Mouse (Mus musculus): ENCODE measurements around the gene Nkap. TPM values are rescaled to one million over a fixed set of nuclear protein-coding genes. Genes with fewer than 3 reads are reported as not detected.
A peak's percentile ranks its signal among the peaks of the same experiment; 100 is the strongest.
"Not testable (repeated sequence)": the region's sequence is repeated elsewhere in the genome, so short reads cannot be mapped to it uniquely, and the experiment has no call there.

Nkap gene
- polyA plus RNA-seq, 1 experiment from 2014 or later: 20.2 TPM

DNA sequence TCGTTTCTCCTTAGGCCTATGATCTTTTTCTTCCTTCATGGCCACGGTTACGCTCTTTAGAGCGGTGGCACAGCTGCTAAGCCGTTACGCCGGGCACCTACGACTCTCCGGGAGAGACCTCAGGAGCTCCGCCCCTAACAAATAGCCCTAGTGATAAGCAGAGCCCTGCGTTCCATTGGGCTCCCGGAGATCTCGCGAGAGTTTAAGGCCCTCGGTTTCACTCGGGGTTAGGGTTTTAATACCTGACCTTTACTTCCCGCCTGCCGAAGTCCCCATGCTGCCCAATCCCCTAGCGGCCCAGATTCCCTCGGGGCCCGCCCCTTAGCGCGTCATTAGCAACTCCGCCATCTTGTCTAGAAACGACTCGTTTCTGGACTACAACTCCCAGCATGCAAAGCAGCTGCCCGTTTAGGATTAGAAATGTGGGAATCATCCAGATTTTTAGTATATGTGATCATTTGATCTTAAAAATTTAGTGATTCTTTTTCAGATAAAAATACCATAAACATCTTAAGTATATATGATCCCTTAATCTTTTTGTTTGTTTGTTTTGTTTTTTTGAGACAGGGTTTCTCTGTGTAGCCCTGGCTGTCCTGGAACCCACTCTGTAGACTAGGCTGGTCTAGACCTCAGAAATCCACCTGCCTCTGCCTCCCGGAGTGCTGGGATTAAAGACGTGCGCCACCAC lies 16.3 kb upstream of the Nkap start, which contains the start of gene Upf3b:
TSS of gene Upf3b (minus strand) at position 130 of the 688 bp plus-strand sequence.
- no peaks in the 10 kb centered on the region for H3K9me3 ChIP-seq (replicated peaks)
- peak; percentile 88 for DNase-seq (ENCODE audit: low spot score)
- H3K27ac ChIP-seq: peak within 1 kb of the TSS; percentile 83
- WGBS: 10% methylated on average over 30 of the region's 30 CpGs
- no peaks in the 10 kb centered on the region for H3K4me1 ChIP-seq
- H3K4me3 ChIP-seq: peak within 1 kb of the TSS; percentile 59
- H3K27me3 ChIP-seq (ENCODE audit: low read depth, poor library complexity, severe bottlenecking): peaks cover 3% of the 10 kb centered on the region
- peaks cover 14% of the 10 kb centered on the region; the same call in 1 of the 2 replicates for H3K36me3 ChIP-seq

DNA sequence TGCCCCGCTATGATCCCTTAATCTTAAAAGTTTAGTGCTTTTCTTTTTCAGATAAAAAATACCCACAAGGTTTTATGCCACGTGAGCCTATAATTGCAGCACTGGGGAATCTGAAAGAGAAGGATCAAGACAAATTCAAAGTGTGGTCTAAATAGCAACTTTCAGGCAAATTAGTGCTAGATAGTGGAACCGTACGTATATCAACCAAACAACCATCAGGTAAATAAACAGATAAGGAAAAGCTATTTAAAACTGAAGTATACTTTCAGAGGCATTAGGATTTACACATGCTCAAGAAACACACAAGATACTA lies 15.8 kb upstream of the Nkap start:
- Histone ChIP-seq H3K36me3 (0 out of 2 replicates have a peak, but pooled peaks cover 10% of the 10 kb centered on the region), H3K9me3 (replicated peaks) (no peaks in the 10 kb centered on the region), H3K27ac (no peak overlapping the region), H3K4me3 (no peak overlapping the region), H3K27me3 (ENCODE audit: low read depth, poor library complexity, severe bottlenecking) (peaks cover 8% of the 10 kb centered on the region), H3K4me1 (no peaks in the 10 kb centered on the region)
- no peak for DNase-seq (ENCODE audit: low spot score)
- 77% methylated on average over 4 of the region's 4 CpGs for WGBS

DNA sequence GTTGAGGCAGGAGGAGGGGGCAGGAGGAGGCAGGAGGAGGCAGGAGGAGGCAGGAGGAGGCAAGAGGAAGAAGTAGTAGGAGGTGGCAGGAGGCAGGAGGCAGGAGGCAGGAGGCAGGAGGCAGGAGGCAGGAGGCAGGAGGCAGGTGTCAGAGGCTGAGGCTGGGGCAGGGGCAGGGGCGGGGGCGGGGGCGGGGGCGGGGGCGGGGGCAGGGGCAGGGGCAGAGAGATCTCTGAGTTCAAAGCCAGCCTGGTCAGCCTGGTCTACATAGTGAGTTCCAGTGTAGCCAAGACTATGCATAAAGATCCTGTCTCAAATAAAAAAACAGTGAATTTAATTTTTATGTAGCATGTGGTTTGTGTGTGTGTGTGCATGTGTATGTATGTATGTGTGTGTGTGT lies 9.5 kb upstream of the Nkap start:
- H3K4me1 ChIP-seq: no peaks in the 10 kb centered on the region
- H3K36me3 ChIP-seq: no peaks in the 10 kb centered on the region
- no peaks in the 10 kb centered on the region for H3K9me3 ChIP-seq (replicated peaks)
- WGBS: 13% methylated on average over 3 of the region's 5 CpGs
- H3K27ac ChIP-seq: no peak overlapping the region
- H3K27me3 ChIP-seq (ENCODE audit: low read depth, poor library complexity, severe bottlenecking): peaks cover 22% of the 10 kb centered on the region
- H3K4me3 ChIP-seq: no peak overlapping the region
- no peak for DNase-seq (ENCODE audit: low spot score)

GRCm38 (mm10) chrX:37119585-37119984 lies 7.0 kb upstream of the Nkap start:
- WGBS: 62% methylated on average over 3 of the region's 3 CpGs
- H3K9me3 ChIP-seq (replicated peaks): no peaks in the 10 kb centered on the region

GRCm38 (mm10) chrX:37120212-37120611 lies 6.4 kb upstream of the Nkap start:
- Histone ChIP-seq H3K36me3 (no peaks in the 10 kb centered on the region), H3K4me3 (no peak overlapping the region), H3K4me1 (no peaks in the 10 kb centered on the region), H3K27me3 (ENCODE audit: low read depth, poor library complexity, severe bottlenecking) (peaks cover 21% of the 10 kb centered on the region), H3K27ac (no peak overlapping the region), H3K9me3 (replicated peaks) (no peaks in the 10 kb centered on the region)
- no peak for DNase-seq (ENCODE audit: low spot score)
- WGBS: 78% methylated on average over 5 of the region's 5 CpGs

More at GRCm38 (mm10) chrX:37119585-37119984, 7.0 kb upstream of the Nkap start:
- no peaks in the 10 kb centered on the region for H3K4me1 ChIP-seq
- DNase-seq (ENCODE audit: low spot score): no peak
- H3K27me3 ChIP-seq (ENCODE audit: low read depth, poor library complexity, severe bottlenecking): peaks cover 22% of the 10 kb centered on the region
- no peaks in the 10 kb centered on the region for H3K36me3 ChIP-seq
- no peak overlapping the region for H3K27ac ChIP-seq
- no peak overlapping the region for H3K4me3 ChIP-seq

DNA sequence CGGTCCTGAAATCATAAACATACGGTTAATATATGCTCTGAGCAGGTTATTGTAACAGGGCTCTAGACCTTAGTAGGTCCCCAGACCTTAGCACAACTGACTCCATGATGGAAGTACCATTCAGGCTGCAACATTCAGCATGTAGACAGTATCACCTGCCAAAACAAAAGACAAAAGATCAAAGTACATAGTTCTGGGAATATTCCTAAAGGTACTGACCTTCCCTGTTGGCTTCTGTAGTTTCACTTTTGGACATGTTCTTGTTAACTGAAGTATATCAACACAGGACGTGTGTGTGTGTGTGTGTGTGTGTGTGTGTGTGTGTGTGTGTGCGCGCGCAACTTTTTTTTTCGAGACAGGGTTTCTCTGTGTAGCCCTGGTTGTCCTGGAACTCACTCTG lies 1.1 kb upstream of the Nkap start:
- WGBS: 88% methylated on average over 7 of the region's 7 CpGs
- no peak for DNase-seq (ENCODE audit: low spot score)
- Histone ChIP-seq H3K27ac (no peak overlapping the region), H3K36me3 (0 out of 2 replicates have a peak, but pooled peaks cover 1% of the 10 kb centered on the region), H3K4me3 (no peak overlapping the region), H3K4me1 (0 out of 2 replicates have a peak, but pooled peaks cover 8% of the 10 kb centered on the region), H3K9me3 (replicated peaks) (no peaks in the 10 kb centered on the region), H3K27me3 (ENCODE audit: low read depth, poor library complexity, severe bottlenecking) (no peaks in the 10 kb centered on the region)

GRCm38 (mm10) chrX:37141732-37142131 lies 15.1 kb downstream of the Nkap start:
- Histone ChIP-seq H3K9me3 (replicated peaks) (no peaks in the 10 kb centered on the region), H3K4me1 (no peaks in the 10 kb centered on the region), H3K36me3 (peaks cover 66% of the 10 kb centered on the region), H3K27me3 (ENCODE audit: low read depth, poor library complexity, severe bottlenecking) (no peaks in the 10 kb centered on the region), H3K27ac (no peak overlapping the region), H3K4me3 (no peak overlapping the region)
- DNase-seq (ENCODE audit: low spot score): no peak
- WGBS: 91% methylated on average over 3 of the region's 3 CpGs

DNA sequence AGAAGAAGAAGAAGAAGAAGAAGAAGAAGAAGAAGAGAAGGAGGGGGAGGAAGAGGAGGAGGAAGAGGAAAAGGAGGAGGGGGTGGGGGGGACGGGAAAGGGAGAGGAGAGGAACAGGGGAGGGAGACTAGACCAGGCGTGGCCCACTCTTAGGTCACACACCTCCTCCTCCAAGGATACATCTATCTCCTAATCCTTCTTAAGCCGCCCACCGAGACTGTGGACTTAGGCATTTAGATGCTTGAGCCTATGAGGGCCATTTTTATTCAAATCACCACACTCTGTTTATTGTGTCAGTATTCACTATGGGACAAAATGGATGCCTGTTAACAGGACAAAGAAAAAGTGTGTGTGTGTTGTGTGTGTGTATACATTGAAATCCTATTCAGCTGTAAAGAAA lies 17.9 kb downstream of the Nkap start:
- not testable (repeated sequence) for H3K4me1 ChIP-seq; H3K27me3 ChIP-seq (ENCODE audit: low read depth, poor library complexity, severe bottlenecking); H3K4me3 ChIP-seq; H3K9me3 ChIP-seq (replicated peaks); H3K27ac ChIP-seq; DNase-seq (ENCODE audit: low spot score)
- WGBS: 72% methylated on average over 2 of the region's 4 CpGs
- H3K36me3 ChIP-seq: peaks cover 55% of the 10 kb centered on the region

- DNase-seq (ENCODE audit: low spot score): no peak
- WGBS: 95% methylated on average over 2 of the region's 2 CpGs
- no peak overlapping the region for H3K27ac ChIP-seq
- no peaks in the 10 kb centered on the region for H3K9me3 ChIP-seq (replicated peaks)
- H3K27me3 ChIP-seq (ENCODE audit: low read depth, poor library complexity, severe bottlenecking): no peaks in the 10 kb centered on the region
- peaks cover 55% of the 10 kb centered on the region for H3K36me3 ChIP-seq
- no peaks in the 10 kb centered on the region for H3K4me1 ChIP-seq
- H3K4me3 ChIP-seq: no peak overlapping the region
These were observed 18.4 kb downstream of the Nkap start for GRCm38 (mm10) chrX:37144954-37145353.

GRCm38 (mm10) chrX:37157839-37158238 lies 31.2 kb downstream of the Nkap start:
- Histone ChIP-seq H3K4me3 (no peak overlapping the region), H3K9me3 (replicated peaks) (no peaks in the 10 kb centered on the region), H3K4me1 (no peaks in the 10 kb centered on the region), H3K36me3 (peaks cover 19% of the 10 kb centered on the region), H3K27ac (no peak overlapping the region), H3K27me3 (ENCODE audit: low read depth, poor library complexity, severe bottlenecking) (no peaks in the 10 kb centered on the region)
- DNase-seq (ENCODE audit: low spot score): no peak
- 61% methylated on average over 4 of the region's 4 CpGs for WGBS

DNA sequence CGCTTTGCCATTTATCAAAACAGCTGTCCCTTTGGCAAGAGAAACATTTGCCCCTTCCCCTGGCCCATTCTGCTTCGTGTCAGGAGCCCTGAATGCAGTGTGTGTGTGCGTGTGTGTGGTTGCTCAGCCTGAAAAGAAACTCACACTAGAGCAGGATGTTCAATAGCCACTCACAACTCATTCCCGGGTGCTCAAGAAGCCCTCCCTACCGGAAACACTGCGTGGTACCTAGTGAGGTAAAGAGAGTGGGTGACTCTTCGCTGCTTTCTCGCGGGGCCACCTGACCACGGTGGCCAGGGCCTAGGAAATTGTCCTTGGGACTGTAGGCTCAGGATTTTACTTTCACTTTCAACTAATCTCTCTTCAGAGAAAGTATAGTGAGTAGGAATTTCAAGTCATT lies 34.6 kb downstream of the Nkap start:
- Histone ChIP-seq H3K9me3 (replicated peaks) (no peaks in the 10 kb centered on the region), H3K27ac (no peak overlapping the region), H3K4me1 (no peaks in the 10 kb centered on the region), H3K36me3 (no peaks in the 10 kb centered on the region), H3K27me3 (ENCODE audit: low read depth, poor library complexity, severe bottlenecking) (peaks cover 5% of the 10 kb centered on the region; the same call in 1 of the 2 replicates), H3K4me3 (no peak overlapping the region)
- DNase-seq (ENCODE audit: low spot score): no peak
- 86% methylated on average over 10 of the region's 10 CpGs for WGBS

GRCm38 (mm10) chrX:37163115-37163514 lies 36.5 kb downstream of the Nkap start:
- H3K27ac ChIP-seq: no peak overlapping the region
- no peaks in the 10 kb centered on the region for H3K36me3 ChIP-seq
- no peaks in the 10 kb centered on the region for H3K9me3 ChIP-seq (replicated peaks)
- H3K4me1 ChIP-seq: no peaks in the 10 kb centered on the region
- no peak overlapping the region for H3K4me3 ChIP-seq
- WGBS: 72% methylated on average over 18 of the region's 18 CpGs
- H3K27me3 ChIP-seq (ENCODE audit: low read depth, poor library complexity, severe bottlenecking): peaks cover 5% of the 10 kb centered on the region; the same call in 1 of the 2 replicates
- no peak for DNase-seq (ENCODE audit: low spot score)

DNA sequence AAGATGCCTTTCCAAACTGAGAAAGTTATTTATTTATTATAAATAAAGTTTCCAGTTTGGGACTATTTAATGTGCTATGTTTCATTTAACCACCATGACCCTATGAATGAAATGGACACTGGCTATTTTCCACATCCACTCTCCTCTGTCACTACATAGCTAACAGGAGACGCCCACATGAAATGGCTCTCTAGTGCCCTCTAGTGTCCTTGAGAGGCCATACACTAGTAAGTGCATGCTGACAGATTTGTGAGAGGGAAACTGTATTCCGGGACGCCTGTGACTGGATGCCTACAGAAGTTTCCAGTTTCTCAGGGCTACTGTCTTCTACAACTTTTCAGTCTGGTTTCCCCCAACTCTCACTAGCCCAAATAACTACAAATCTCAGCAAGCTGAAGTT lies 40.5 kb downstream of the Nkap start:
- Histone ChIP-seq H3K9me3 (replicated peaks) (no peaks in the 10 kb centered on the region), H3K27me3 (ENCODE audit: low read depth, poor library complexity, severe bottlenecking) (peaks cover 5% of the 10 kb centered on the region; the same call in 1 of the 2 replicates), H3K27ac (no peak overlapping the region), H3K4me1 (no peaks in the 10 kb centered on the region), H3K4me3 (no peak overlapping the region), H3K36me3 (no peaks in the 10 kb centered on the region)
- no peak for DNase-seq (ENCODE audit: low spot score)
- WGBS: 29% methylated on average over 3 of the region's 3 CpGs

DNA sequence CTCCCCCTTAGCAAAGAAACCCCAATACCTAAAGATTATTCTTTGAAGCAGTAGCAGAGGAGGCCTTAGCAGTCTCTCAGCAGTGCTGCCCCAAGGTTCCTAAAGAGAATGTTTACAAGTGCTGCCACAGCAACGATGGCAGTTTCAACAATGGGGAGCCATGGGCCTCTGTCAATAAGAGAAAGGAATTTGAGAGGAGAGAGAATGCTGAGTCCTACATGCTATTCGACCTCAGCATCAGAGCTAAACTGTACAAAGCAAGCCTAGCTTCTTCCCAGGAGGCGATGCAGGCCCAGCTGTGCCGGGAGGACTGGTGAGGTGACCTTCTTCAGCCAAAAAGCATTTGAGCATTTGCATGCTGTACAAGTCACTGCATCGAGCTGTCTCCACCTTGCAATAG lies 42.1 kb downstream of the Nkap start, which contains the start of gene Akap14:
TSS of gene Akap14 (minus strand) at position 101 of the 400 bp plus-strand sequence.
- WGBS: 54% methylated on average over 5 of the region's 5 CpGs
- no peak for DNase-seq (ENCODE audit: low spot score)
- Histone ChIP-seq H3K4me3 (no peak within 1 kb of the TSS), H3K27me3 (ENCODE audit: low read depth, poor library complexity, severe bottlenecking) (no peaks in the 10 kb centered on the region), H3K27ac (no peak within 1 kb of the TSS), H3K36me3 (no peaks in the 10 kb centered on the region), H3K9me3 (replicated peaks) (no peaks in the 10 kb centered on the region), H3K4me1 (no peaks in the 10 kb centered on the region)
